Mouse (Mus musculus) mouse trophoblast stem cell (cell line): Measurements from ENCODE around the gene Kifc1.

ENCODE experiments used
- in situ Hi-C, 2 experiments: fragments of 300-500 bp; cut with MseI, MboI; formaldehyde crosslinking; loops; 2 replicates in 1 of 2; 3 replicates in 1 of 2; pipeline ENCODE4 v1.15.1; 2025

Kifc1 gene

DNA sequence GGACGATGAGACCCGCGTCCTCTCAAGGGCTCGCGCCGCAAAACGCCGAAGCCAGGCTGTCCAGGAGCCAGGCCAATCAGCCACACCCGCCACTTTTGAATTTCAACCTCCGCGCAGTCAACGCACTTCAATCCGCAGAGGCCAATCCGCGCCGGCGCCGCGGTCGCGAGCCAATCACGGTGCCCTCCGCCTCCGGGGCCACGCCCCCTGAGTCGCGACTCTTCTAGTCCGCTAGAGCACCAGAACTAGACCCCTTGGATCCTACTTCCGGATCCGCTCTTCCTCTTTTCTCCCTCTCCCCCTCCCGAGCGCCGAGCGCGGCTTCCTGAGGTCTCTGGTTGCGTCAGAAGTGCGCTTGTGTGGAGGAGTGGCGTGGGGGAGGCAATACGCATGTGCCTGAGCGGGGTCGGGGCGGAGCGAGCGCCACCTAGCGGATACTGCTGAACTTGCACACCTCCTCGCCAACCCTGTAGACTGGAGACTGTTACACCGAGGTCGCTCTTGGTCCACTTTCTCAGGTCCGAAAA is at the start of gene Kifc1:
Kifc1 (minus strand) TSS at position 129 of the 527 bp plus-strand sequence.
- in situ Hi-C loops, result no loop called here

DNA sequence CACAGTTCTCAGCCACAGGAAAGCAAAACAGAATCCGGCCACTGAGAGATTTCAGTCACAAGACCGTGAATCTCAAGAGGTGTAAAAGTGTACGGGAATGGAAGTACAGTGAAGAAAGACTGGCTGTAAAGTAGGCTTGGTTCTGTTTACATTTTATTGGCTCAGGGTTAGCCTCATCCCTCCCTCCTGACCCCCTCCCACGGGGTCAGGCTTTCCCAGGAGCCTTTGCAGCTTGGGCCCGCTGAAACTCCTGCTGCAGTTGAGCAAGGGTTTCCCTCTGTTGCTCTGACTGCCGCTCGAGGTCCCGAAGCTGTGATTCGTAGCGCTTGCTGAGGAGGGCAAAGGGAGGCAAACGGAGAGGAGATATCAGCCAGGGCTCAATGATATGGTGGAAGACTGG is 48.3 kb upstream of the Kifc1 start:
- in situ Hi-C loops, result no loop called here

DNA sequence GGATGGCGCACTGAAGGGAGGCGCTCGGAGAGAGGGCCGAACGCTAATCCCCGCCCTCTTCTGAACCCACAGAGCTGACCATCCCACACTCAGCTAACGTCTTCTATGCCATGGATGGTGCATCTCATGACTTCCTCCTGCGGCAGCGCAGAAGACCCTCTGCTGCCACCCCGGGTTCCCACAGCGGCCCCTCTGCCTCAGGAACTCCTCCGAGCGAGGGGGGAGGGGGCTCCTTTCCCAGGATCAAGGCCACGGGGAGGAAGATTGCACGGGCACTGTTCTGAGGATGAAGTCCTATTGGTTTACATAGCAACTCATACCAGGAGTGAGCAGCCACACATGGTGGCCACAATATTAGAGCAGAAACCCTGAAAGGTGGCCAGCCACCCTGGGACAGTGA is 46.5 kb upstream of the Kifc1 start:
- in situ Hi-C loops, result no loop called here

DNA sequence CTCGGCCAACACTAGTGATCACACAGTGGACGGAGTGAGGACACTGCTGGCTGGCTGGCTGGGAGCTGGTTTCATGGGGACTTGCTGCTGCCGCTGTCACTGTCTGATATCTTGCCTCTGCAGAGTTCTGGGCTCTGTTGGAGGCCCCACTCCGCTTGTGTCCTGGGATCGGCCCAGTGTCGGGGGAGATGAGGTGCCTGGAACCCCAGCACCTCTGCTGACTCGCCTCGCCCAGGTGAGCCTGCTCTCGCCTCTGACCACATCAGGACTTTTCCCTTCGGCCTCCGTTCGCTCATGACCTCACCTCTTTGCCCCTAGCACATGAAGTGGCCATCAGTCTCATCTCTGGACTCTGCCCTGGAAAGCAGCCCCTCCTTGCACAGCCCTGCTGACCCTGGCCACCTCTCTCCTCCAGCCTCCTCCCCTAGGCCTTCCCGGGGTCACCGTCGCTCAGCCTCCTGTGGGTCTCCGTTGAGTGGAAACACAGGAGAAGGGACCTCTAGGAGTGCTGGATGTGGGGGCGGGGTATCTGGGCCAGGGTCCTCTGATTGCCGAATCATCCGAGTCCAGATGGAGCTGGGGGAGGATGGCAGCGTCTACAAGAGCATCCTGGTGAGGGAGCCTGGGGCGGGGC is 45.1 kb upstream of the Kifc1 start:
- in situ Hi-C loops, result no loop called here

DNA sequence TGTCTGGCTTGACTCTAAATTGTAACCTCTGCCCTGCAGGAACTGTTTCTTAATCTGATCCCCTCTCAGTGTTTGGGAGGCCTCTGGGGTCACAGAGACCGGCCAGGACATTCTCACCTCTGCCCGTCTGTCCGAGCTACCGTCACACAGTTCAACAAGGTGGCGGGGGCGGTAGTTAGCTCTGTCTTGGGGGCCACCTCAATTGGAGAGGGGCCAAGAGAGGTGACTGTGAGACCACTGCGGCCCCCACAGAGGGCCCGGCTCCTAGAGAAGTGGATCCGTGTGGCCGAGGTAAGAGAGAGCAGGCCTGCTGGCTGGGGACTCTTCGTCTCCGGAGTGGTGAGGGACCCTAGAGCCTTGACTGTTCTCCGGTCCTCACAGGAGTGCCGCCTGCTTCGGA is 42.5 kb upstream of the Kifc1 start:
- in situ Hi-C loops, result no loop called here

DNA sequence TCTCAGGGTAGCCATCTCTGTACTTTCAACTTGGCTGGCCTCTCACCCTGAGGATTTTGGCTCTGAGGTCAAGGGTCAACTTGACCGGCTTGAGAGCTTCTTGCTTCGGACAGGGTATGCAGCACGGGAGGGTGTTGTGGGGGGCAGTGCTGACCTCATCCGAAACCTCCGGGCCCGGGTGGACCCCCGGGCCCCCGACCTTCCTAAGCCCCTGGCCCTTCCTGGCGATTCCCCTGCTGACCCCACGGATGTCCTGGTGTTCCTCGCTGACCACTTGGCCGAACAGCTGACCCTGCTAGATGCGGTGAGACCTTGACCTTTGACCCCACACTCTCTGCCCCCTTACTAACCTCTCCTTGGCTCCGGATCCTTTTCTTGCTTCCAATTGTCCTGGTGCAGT is 42.0 kb upstream of the Kifc1 start:
- in situ Hi-C loops, result no loop called here

DNA sequence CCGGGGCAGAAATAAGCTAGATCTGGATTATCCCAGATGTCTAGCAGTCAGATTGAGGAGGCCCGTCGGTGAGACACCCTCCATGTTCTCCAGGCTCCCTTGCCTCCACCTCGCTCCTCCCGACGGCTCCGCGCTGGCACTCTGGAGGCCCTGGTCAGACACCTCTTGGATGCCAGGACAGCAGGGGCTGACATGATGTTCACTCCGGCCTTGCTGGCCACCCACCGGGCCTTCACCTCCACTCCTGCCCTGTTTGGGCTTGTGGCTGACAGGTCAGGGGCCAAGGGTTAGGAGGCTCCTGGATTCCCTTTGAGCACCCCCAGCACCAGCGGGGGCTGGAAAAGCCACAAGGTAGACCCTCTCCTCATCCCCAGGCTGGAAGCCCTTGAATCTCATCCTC is 41.5 kb upstream of the Kifc1 start:
- in situ Hi-C loops, result no loop called here

DNA sequence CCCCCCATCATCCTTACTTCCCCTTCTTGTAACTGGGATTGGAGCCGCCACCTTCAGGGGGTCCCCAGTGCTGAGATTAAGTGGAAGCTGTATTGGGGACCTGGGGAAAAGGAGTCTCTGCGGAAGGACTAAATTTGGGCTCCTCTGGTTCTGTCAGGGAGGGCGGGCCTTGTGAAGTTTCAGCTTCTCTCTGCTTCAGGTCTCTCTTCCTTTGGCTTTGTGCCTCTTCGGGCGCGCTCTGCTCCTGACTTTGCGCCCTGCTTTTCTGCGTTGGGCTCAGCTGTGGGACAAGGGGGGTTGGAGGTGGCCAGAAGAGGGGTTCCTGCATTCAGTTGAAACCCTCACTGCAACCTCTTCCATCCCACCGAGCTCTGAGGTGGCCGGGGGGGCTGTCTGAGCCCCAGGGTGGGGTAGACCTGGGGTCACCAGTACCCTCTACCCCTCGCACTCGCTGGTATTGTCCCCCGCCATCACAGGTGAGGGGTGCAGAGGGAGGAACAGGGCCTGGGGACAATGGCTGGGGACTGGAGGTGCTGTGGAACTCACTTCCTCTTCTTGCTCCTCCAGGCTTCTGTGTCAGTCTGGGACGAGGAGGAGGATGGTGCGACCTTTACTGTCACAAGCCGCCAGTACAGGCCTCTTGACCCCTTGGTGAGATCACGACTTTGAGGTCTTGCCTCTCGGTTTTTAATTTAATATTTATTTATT is 40.9 kb upstream of the Kifc1 start:
- in situ Hi-C loops, result no loop called here

DNA sequence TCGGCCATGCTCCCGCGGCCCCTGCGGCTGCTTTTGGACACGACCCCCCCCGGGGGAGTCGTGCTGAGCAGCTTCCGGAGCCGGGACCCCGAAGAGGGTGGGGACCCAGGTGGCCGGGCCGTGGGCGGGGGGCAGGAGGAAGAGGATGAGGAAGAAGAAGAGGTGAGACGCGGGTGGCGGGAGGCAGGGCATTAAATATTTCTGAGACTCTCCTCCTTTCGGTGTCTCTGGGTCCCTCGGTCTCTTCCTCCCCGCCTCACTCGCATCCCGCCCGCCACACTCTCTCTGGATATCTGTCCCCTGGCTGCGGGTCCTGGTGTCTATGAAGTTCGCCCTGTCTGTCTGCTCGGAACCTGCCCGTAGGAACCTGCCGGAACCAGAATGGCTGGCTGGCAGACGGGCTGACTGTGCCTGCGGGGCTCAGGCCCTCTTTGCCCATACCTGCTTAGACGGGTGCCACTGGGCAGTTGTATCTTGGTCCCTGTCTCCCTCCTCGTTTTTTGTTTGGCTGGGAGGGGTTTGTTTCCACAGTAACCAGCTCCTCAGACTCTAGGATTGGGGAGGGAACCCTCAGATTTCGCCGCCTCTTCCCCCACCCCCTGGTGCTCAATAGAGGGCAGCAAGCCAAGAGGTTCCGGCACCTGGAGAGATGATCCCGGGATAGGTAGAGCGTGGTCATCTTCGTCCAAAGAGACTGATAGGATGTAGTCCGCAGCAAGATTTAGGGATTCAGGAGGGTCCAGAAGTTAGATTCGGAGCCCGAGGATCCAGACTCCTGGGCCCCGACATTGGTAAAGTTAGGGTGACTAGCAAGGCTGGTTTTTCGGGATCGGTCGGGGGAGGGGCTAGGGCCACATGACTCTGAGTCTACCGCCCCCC is 40.1 kb upstream of the Kifc1 start:
- in situ Hi-C loops, result no loop called here

DNA sequence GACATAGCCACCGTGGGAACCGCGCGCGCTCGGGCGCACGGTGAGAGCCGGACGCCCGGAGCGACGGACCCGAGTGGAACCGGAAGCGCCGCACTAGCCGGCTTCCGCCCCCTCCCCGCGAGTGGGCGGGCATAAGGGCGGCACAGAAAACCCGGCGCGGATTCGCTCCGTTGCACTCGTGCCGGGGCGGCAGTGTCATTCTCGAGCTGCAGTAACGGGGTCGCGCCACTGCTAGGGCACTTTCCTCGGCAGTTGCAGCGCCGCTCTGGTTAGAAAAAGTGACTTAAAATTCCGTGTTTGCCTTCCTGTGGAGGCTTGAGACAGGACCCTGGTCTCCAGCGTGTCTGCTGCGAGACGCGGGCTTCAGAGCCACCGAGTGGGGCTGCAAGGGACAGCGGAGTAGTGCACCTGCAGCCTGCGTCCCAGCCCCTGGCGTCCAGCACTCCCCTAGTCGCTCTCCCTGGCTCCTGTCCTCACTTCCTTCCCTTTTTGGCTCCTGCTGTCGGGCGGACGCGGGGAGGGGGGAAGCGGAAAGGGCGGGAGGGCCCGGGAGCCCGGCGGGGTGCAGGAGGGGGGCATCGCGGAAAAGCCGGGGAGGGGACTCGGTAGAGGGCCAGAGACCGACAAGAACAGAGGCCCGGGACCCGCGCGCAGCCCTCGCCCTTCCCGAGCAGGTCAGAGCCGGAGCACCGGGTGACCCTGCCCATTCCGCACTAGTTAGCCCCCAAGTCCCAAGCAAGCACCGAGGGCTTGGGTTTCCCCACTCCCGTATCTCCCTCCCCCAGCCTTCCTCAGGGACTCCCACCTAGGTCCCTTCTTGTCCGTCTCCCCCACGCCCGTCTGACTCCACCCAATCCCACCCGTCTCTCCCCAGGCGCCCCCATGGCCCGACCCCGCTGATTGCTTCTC is 39.2 kb upstream of the Kifc1 start, which contains the start of gene Rgl2:
Rgl2 (plus strand) TSS at position 173 of the 909 bp plus-strand sequence.
- in situ Hi-C loops, result no loop called here

DNA sequence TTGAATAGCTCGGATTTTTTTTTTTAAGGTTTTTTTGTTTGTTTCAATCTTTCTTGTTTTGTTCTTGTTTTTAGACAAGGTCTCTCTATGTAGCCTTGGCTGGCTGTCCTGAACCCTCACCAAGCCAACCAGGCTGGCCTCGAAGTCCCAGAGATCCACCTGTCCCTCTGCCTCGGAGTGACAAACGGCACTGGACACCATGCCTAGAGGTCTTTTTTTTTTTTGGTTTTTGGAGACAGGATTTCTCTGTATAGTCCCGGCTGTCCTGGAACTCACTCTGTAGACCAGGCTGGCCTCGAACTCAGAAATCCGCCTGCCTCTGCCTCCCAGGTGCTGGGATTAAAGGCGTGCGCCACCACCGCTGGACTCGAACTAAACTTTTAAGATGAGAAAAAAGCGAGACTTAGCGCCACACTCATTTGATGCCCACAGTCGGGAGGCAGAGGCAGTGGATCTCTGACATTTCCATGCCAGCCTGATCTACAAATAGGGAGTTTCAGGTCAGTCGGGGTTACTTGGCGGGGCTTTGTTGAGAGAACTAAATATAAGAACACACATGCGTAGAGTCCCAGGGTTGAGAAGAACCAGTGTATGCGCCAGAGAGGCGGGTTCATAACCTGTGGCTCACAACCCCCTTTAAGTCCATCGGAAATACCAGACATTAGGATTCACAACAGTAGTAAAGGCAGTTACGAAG is 37.9 kb upstream of the Kifc1 start:
- in situ Hi-C loops, result no loop called here

DNA sequence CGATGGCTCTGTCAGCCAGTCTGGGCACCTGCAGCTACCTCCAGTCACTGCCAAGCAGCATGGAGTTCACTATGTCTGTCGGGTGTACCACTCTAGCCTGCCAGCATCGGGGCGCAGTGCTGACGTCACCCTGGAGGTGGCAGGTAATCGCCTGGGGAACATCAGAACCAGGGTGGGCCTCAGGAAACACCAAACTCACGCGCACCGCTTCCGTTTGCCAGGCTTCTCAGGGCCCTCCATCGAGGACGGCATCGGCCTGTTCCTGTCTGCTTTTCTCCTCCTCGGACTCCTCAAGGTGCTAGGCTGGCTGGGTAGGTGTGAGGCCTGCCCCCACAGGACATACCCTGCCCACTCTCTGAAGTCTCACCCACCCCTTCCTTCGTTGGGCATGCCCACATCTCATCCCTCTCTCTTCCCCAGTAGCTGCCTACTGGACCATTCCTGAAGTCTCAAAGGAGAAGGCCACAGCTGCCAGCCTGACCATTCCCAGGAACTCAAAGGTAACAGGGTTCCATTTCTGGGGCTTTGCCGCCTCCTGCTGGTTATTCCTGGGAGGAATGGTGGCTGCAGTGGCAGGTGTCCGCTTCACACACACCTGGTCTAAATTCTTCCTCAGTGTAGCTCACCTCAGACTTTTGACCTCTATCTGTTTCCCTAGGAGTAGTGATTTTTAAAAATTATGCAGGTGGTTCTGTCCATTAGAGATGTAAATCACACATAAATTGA is 35.9 kb upstream of the Kifc1 start:
- in situ Hi-C loops, result no loop called here

DNA sequence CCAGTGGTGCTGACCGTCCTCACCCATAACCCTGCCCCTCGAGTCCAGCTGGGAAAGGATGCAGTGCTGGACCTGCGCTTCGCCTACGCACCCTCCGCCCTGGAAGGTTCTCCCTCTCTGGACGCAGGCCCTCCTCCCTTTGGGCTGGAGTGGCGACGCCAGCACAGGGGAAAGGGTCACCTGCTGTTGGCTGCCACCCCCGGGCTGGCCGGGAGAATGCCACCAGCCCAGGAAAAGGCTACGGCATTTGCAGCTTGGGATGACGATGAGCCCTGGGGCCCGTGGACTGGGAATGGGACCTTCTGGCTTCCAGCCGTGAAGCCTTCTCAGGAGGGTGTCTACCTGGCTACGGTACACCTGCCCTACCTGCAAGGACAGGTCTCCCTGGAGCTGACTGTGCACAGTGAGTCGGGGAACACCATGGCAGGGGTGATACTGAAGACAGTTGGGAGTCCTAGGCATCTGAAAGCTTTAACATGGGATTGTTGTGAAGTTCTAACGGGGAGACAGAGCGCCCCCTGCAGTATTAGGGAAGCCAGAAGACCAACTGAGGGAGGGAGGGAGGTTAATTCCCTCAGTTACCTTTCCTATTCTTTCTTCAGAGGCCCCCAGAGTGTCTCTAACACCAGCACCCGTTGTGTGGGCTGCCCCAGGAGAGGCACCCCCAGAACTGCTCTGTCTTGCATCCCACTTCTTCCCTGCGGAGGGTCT is 35.1 kb upstream of the Kifc1 start:
- in situ Hi-C loops, result no loop called here

DNA sequence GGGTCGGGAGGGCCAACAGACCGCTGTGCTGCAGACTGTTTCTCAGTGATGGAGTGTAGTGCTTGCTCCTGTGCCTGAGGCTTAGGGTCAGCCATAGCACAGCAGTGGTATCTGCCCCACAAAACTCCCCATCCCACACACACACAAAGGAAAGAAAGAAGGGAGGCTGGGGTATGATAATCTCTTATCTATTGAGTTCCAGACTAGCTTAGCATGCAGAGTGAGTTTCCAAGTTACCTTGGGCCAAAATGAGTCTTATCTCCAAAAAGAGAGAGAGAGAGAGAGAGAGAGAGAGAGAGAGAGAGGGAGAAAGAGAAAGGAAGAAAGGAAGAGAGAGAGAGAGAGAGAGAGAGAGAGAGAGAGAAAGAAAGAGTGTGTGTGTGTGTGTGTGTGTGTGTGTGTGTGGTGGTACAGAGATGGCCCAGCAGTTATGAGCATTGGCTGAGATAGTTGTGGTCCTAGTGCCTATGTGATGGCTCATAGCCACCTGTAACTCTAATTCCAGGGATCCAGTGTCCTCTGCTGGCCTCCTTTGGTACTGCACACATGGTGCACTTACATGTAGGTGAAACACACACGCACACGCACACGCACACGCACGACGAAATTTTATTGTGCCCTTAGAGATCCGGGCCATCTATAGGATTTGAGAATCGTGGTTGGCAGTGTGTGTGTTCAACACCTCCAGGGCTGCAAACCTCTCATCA is 34.3 kb upstream of the Kifc1 start:
- in situ Hi-C loops, result no loop called here

DNA sequence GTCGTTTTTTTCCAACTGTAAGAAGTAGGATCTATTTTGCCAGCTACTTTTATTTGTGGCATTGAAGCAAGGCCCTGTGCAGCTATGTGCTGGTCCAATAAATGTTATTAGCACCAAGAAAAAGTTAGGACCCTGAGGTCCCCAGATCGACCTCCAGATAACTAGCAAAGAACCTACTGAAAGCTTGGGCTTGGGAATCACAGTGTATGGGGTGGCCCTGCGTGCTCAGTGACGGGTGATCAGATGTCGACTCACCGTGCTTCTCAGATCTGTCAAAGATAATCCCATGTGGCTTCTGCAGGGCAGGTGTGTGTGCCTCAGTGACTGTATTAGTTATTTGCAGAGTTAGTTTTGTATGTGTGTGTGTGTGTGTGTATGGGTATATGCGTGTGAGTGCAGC is 30.9 kb upstream of the Kifc1 start:
- in situ Hi-C loops, result no loop called here

DNA sequence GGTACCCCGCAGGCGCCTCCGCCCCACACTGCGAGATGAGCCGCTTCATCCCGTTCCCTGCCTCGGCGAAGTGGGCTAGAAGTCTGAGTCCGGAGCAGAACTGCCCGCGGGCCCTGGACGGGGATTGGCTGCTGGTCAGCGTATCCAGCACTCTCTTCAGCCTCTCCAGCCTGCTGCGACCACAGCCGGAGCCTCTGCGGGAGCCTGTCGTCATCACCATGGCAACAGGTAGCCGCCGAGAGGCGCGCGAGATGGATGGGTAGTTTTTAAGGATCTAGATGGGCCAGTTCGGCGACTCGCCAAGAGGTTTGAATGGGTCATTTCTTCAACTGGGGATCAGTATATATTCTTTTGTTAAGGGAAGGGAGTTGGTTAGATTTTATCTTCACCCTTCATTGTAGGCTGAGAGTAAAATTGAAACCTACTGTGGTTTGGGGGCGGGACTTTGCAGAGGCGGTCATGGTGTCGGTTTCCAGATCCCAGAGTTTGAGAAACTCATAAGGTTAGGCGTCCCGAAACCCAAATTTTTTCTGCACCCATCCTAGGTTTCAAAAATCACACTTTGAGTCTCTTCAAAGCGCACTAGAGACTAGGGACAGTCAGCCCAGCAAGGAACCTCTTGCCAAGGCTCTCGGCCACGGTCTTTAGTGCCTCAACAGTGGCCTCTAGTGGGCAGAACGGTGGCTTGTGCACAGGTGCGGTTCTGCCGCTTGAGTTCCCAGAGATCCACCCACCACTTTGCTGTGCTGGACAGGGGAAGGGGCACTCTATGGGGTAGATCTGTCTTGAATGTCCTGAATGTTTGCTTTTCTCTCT is 30.0 kb upstream of the Kifc1 start:
- in situ Hi-C loops, result no loop called here

DNA sequence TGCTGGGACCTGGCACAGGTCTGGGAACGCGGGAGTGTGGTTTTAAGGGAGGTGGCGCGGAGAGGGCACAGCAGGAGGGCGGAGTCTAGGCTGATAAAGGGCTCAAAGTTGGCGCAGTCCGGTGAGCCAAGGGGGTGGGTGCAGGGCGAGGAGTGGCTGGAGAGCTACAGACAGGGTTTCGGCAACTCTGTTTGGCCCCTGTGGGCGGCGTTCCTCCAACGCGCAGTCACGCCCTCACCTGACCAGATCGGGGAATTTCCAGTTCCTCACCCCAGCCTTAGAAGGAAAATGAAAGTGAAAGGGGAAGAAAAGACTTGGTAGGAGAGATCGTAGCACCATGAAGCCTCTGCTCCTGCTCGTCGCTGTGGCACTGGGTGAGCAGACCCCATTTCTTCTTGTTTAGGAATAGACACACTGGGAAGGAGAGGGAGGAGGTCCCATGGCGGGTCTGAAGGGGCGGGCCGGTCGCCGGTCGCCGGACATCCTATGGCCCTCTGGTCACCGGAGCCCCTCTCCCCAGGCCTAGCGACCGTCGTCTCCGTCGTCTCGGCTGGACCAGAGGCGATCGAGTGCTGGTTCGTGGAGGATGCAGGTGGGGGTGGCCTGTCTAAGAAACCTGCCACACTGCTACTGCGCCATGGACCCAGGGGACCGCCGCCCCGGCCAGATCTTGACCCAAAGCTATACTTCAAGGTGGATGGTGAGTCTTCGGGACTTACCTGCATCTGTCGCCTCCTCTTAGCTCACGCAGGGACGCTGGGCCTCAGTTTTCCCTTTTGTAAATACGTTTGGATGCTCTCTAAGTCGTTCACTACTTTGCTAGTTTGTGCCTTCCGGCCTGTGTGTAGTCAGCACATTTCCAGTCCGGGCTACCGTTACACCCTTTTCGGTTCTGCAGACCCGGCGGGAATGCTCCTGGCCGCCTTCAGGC is 29.2 kb upstream of the Kifc1 start:
- in situ Hi-C loops, result no loop called here
